24 mouse cellular contexts compared by ENCODE assay signal in the genomic region with DNA sequence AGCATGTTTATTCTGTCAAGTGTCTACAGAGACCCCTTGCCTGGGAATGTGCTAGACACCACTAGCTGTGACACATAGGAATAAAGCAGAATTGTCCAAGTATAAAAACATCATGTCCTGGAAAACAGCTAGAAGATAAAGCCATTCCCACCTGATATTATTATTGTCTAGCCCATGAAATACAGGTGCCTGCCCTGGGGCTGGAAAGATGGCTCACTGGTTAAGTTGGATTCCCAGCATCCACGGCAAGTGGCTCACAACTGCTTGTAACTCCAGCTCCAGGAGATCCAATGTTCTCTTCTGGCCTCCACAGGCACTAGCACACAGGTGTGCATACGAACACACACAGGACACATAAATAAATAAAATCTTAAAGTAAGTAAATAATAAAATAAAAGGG. TPM values are rescaled to one million over a fixed set of nuclear protein-coding genes. Genes with fewer than 3 reads are reported as not detected.
DNase-seq lines count a peak whose midpoint lies in the region; ATAC-seq and TF ChIP-seq lines count a peak whose summit lies in the region.
"Had no signal": no experiment of that assay in that cellular context is flagged by ENCODE, and none has a peak within 500 bp of the region (broad histone marks: within the 10 kb centered on the region; RNA-seq: fewer than 3 reads in every experiment).

No protein-coding gene starts in this region.

- H3K9me3 ChIP-seq in heart, embryonic 12.5 days (replicated peaks) = peaks cover 4% of the 10 kb centered on the region; the same call in 1 of the 2 replicates
- H3K9me3 ChIP-seq in heart, embryonic 15.5 days (replicated peaks) = no peaks in the 10 kb centered on the region
- H3K9me3 ChIP-seq: embryonic facial prominence, embryonic 12.5 days; forebrain, embryonic 13.5 days; forebrain, embryonic 15.5 days; G1E had no signal

- H3K9ac ChIP-seq in heart, embryonic 12.5 days = no peak overlapping the region
- H3K9ac ChIP-seq in heart, adult 2 months (ENCODE audit: low read depth, low read length) = no peak overlapping the region
- no peak overlapping the region for H3K9ac ChIP-seq in heart, embryonic 15.5 days
- H3K9ac ChIP-seq: embryonic facial prominence, embryonic 12.5 days; forebrain, embryonic 13.5 days; forebrain, embryonic 15.5 days had no signal

- TF ChIP-seq CTCF in heart, adult 2 months (IDR thresholded peaks at IDR 0.05) = no peak

- no peak for ATAC-seq in heart, embryonic 12.5 days (ENCODE audit: insufficient number of reproducible peaks, low FRiP score)
- ATAC-seq in heart, embryonic 15.5 days (replicated peaks; ENCODE audit: insufficient number of reproducible peaks, insufficient read depth, low FRiP score, low read depth) = no peak
- ATAC-seq: activated CD4-positive, CD25-positive, alpha-beta regulatory T cell, adult 4 months; CD4-positive, CD25-positive, alpha-beta regulatory T cell, adult 4 months; forebrain, embryonic 13.5 days; forebrain, embryonic 15.5 days; Patski had no signal

- H3K36me3 ChIP-seq in heart, embryonic 12.5 days = peaks cover 78% of the 10 kb centered on the region
- H3K36me3 ChIP-seq in heart, adult 2 months (ENCODE audit: control insufficient read depth, insufficient read depth, low read length) = peaks cover 10% of the 10 kb centered on the region
- H3K36me3 ChIP-seq in heart, embryonic 15.5 days = peaks cover 68% of the 10 kb centered on the region

- H3K4me1 ChIP-seq in heart, embryonic 12.5 days (replicated peaks) = peaks cover 26% of the 10 kb centered on the region
- H3K4me1 ChIP-seq in heart, adult 2 months (ENCODE audit: control insufficient read depth, insufficient read depth, low read length) = no peaks in the 10 kb centered on the region
- 0 out of 2 replicates have a peak, but pooled peaks cover 6% of the 10 kb centered on the region for H3K4me1 ChIP-seq in heart, embryonic 15.5 days (replicated peaks)
- H3K4me1 ChIP-seq: embryonic facial prominence, embryonic 12.5 days had no signal

- H3K27ac ChIP-seq in heart, embryonic 12.5 days (ENCODE audit: poor library complexity, severe bottlenecking) = peak overlapping the region; percentile 56; the same call in 1 of the 2 replicates
- no peak overlapping the region for H3K27ac ChIP-seq in heart, adult 2 months
- H3K27ac ChIP-seq in heart, embryonic 15.5 days = peak overlapping the region; percentile 33; the same call in 1 of the 2 replicates
- H3K27ac ChIP-seq: embryonic facial prominence, embryonic 10.5 days; embryonic facial prominence, embryonic 12.5 days; forebrain, embryonic 13.5 days; forebrain, embryonic 15.5 days had no signal

- peak; percentile 77 for DNase-seq in heart, adult 11 months
- DNase-seq in heart, postnatal 4 days = no peak
- DNase-seq in heart, adult 2 months = no peak
- DNase-seq in heart, adult 8-10 months (ENCODE audit: low spot score) = no peak
- DNase-seq: adrenal gland, adult 8-10 months; adrenal gland, postnatal 14 days; adrenal gland, postnatal 36 days; B cell, adult 2 months; cerebellum, adult 11-12 months; cerebellum, adult 2 months; cerebellum, adult 9-10 months; cerebellum, postnatal 10 days; cerebellum, postnatal 25 days had no signal

- intact Hi-C loops in heart, adult 2 months (cut with DNase I) = no loop called here

- no peaks in the 10 kb centered on the region for H3K27me3 ChIP-seq in heart, embryonic 12.5 days (replicated peaks)
- H3K27me3 ChIP-seq in heart, adult 2 months (ENCODE audit: control insufficient read depth, insufficient read depth, low read length) = no peaks in the 10 kb centered on the region
- H3K27me3 ChIP-seq in heart, embryonic 15.5 days = no peaks in the 10 kb centered on the region
- H3K27me3 ChIP-seq: CH12.LX; embryonic facial prominence, embryonic 12.5 days; forebrain, embryonic 13.5 days; forebrain, embryonic 15.5 days; Patski had no signal

- TF ChIP-seq POLR2A in heart, adult 2 months (IDR thresholded peaks at IDR 0.05; ENCODE audit: insufficient read depth, low read depth, low read length) = no peak

- 61% methylated on average over 2 of the region's 2 CpGs for WGBS in heart, embryonic 12.5 days
- WGBS in heart, adult 2 months = 63% methylated on average over 2 of the region's 2 CpGs
- 69% methylated on average over 2 of the region's 2 CpGs for WGBS in heart, embryonic 15.5 days

- TF ChIP-seq EP300 in heart, adult 2 months (IDR thresholded peaks at IDR 0.05; ENCODE audit: insufficient read depth, low read depth, low read length) = no peak

- H3K4me3 ChIP-seq in heart, embryonic 12.5 days = no peak overlapping the region
- no peak overlapping the region for H3K4me3 ChIP-seq in heart, adult 2 months
- no peak overlapping the region for H3K4me3 ChIP-seq in heart, embryonic 15.5 days
- H3K4me3 ChIP-seq: embryonic facial prominence, embryonic 10.5 days; embryonic facial prominence, embryonic 12.5 days; forebrain, embryonic 13.5 days; forebrain, embryonic 15.5 days had no signal

- H3K79me2 ChIP-seq in heart, adult 2 months (replicated peaks; ENCODE audit: control insufficient read depth, insufficient read depth, low read length) = peaks cover 2% of the 10 kb centered on the region; the same call in 1 of the 2 replicates

- H3K4me2 ChIP-seq in heart, embryonic 12.5 days = no peak overlapping the region
- no peak overlapping the region for H3K4me2 ChIP-seq in heart, embryonic 15.5 days
- H3K4me2 ChIP-seq: embryonic facial prominence, embryonic 12.5 days; forebrain, embryonic 13.5 days; forebrain, embryonic 15.5 days had no signal

RNA-seq across cellular contexts. Expression of a gene that starts 10.5 kb away (rescaled TPM):
- total RNA-seq in heart, postnatal 4 days (2021) = 10 to 100 TPM; 17.6 to 17.8 TPM
- polyA plus RNA-seq in heart, embryonic 12.5 days (2016; fragmentation: Nextera tagmentation; extraction: Ambion mirVana) = 5.5 and 7.1 TPM in 2 replicates
- total RNA-seq in heart, adult 2 months (2021) = 10 to 100 TPM; 14.8 to 17.0 TPM
- polyA plus RNA-seq in heart, adult 2 months (2012; rRNA removed) = 13.4 and 20.6 TPM in 2 replicates
- 4.9 and 5.7 TPM in 2 replicates for polyA plus RNA-seq in heart, embryonic 15.5 days (2015; fragmentation: Nextera tagmentation; extraction: Ambion mirVana)
- 10 to 100 TPM; 15.4 to 19.3 (median 17.6) TPM for total RNA-seq in heart, adult 8-10 months (2022)

RNA-seq across cellular contexts. Expression of a gene that starts 36.8 kb away (rescaled TPM):
- 10 to 100 TPM; 23.0 to 26.6 TPM for total RNA-seq in heart, postnatal 4 days (2021)
- 26.9 and 28.9 TPM in 2 replicates for polyA plus RNA-seq in heart, embryonic 12.5 days (2016; fragmentation: Nextera tagmentation; extraction: Ambion mirVana)
- total RNA-seq in heart, adult 2 months (2021) = 10 to 100 TPM in 1 of 2 experiments, 1 to 10 TPM in 1; 7.9 to 13.7 TPM
- polyA plus RNA-seq in heart, adult 2 months (2012; rRNA removed) = 6.4 and 13.1 TPM in 2 replicates
- 15.1 and 19.1 TPM in 2 replicates for polyA plus RNA-seq in heart, embryonic 15.5 days (2015; fragmentation: Nextera tagmentation; extraction: Ambion mirVana)
- total RNA-seq in heart, adult 8-10 months (2022) = 10 to 100 TPM in 3 of 4 experiments, 1 to 10 TPM in 1; 9.5 to 11.9 (median 10.7) TPM
